Mouse (Mus musculus) hindbrain, embryonic 15.5 days (tissue): ENCODE results near the gene Phykpl. TPM values are rescaled to one million over a fixed set of nuclear protein-coding genes. Genes with fewer than 3 reads are reported as not detected.
A peak's percentile ranks its signal among the peaks of the same experiment; 100 is the strongest.

Experiments used
- ATAC-seq: fragments of 200-750 bp; cut with Nextera tagmentation; 2 replicates; pipeline ENCODE4 v1.8.0; 2017; ENCODE audit warnings: low read depth, moderate number of reproducible peaks, moderate TSS enrichment; ENCODE audit not compliant: low FRiP score
- H3K27ac ChIP-seq: fragments of 300-500 bp; sonication (generic); replicated peaks from 2 replicates; pipeline ENCODE4 v1.5.1; 2015; ENCODE audit warnings: mild to moderate bottlenecking, inconsistent platforms
- H3K27me3 ChIP-seq: fragments of 300-500 bp; sonication (generic); 2 replicates; pipeline ENCODE4 v1.6.1; 2015; ENCODE audit warnings: control low read depth, inconsistent platforms
- H3K36me3 ChIP-seq: fragments of 300-500 bp; sonication (generic); 2 replicates; pipeline ENCODE4 v1.6.1; 2015; ENCODE audit warnings: control low read depth, inconsistent platforms
- H3K4me1 ChIP-seq: fragments of 300-500 bp; sonication (generic); replicated peaks from 2 replicates; pipeline ENCODE4 v1.6.1; 2015; ENCODE audit warnings: control low read depth, inconsistent platforms
- H3K4me2 ChIP-seq: fragments of 300-500 bp; sonication (generic); 2 replicates; pipeline ENCODE4 v1.6.1; 2015; ENCODE audit warnings: moderate library complexity, mild to moderate bottlenecking, inconsistent platforms
- H3K4me3 ChIP-seq: fragments of 300-500 bp; sonication (generic); 2 replicates; pipeline ENCODE4 v1.5.1; 2015; ENCODE audit warnings: mild to moderate bottlenecking, inconsistent platforms
- H3K9ac ChIP-seq: fragments of 300-500 bp; sonication (generic); 2 replicates; pipeline ENCODE4 v1.6.1; 2015; ENCODE audit warnings: inconsistent platforms
- H3K9me3 ChIP-seq: fragments of 300-500 bp; sonication (generic); 2 replicates; pipeline ENCODE4 v1.6.1; 2016; ENCODE audit warnings: control low read depth, inconsistent platforms
- WGBS: fragments of 180-500 bp; shearing (Covaris S2); methylation state at CpG from one replicate; pipeline ENCODE4 v1.1.7; 2015; 5-methylcytosine and 5-hydroxymethylcytosine counted together
- polyA plus RNA-seq: library from polyadenylated mRNA; unstranded; fragments of >200 nt; fragmentation: Nextera tagmentation; extraction: Ambion mirVana; gene quantifications from 2 replicates; pipeline ENCODE4 v1.2.1, GENCODE M21; 2015

Gene Phykpl
- polyA plus RNA-seq, 1 experiment from 2014 or later: 9.7 TPM

DNA sequence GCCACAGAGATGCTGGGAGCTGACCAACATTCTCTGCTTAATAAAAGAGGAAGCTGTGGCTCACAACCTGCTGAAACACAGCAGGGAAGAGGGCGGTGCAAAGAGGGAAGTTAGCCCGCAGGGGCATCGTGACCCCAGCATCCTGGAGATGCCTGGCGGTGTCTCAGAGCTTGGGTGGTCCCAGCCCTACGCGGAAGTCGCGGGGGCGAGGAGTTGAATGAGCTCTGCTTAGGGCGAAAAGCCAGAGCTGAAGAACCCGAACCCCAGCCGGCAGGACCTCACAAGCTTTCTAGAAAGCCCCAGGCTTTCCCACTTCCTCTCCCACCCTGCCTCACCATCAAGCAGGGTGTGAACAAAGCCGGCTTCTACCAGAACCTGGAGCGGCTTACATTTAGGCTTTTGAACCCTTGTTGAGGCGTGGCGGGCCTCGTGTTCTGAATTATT lies 53.4 kb downstream of the Phykpl start:
- H3K9me3 ChIP-seq: no peaks in the 10 kb centered on the region
- no peak overlapping the region for H3K9ac ChIP-seq
- H3K4me1 ChIP-seq: peaks cover 25% of the 10 kb centered on the region
- 5% methylated on average over 17 of the region's 17 CpGs for WGBS
- H3K4me3 ChIP-seq: no peak overlapping the region
- H3K27ac ChIP-seq: no peak overlapping the region
- ATAC-seq: no peak
- no peaks in the 10 kb centered on the region for H3K27me3 ChIP-seq
- H3K4me2 ChIP-seq: no peak overlapping the region
- H3K36me3 ChIP-seq: 0 out of 2 replicates have a peak, but pooled peaks cover 1% of the 10 kb centered on the region

- no peak overlapping the region for H3K27ac ChIP-seq
- ATAC-seq: no peak
These were observed 53.9 kb downstream of the Phykpl start for GRCm38 (mm10) chr11:51638497-51638896.

GRCm38 (mm10) chr11:51640748-51641147 lies 56.2 kb downstream of the Phykpl start:
- WGBS: 87% methylated on average over 7 of the region's 7 CpGs
- ATAC-seq: no peak
- Histone ChIP-seq H3K4me2 (no peak overlapping the region), H3K9me3 (no peaks in the 10 kb centered on the region), H3K27me3 (no peaks in the 10 kb centered on the region), H3K9ac (no peak overlapping the region), H3K4me1 (peaks cover 24% of the 10 kb centered on the region), H3K36me3 (0 out of 2 replicates have a peak, but pooled peaks cover 9% of the 10 kb centered on the region), H3K27ac (no peak overlapping the region), H3K4me3 (no peak overlapping the region)

More at GRCm38 (mm10) chr11:51638497-51638896, 53.9 kb downstream of the Phykpl start:
- Histone ChIP-seq H3K27me3 (no peaks in the 10 kb centered on the region), H3K9ac (no peak overlapping the region), H3K9me3 (no peaks in the 10 kb centered on the region), H3K4me3 (no peak overlapping the region), H3K36me3 (0 out of 2 replicates have a peak, but pooled peaks cover 5% of the 10 kb centered on the region), H3K4me1 (peaks cover 25% of the 10 kb centered on the region), H3K4me2 (no peak overlapping the region)
- WGBS: 74% methylated on average over 5 of the region's 5 CpGs

DNA sequence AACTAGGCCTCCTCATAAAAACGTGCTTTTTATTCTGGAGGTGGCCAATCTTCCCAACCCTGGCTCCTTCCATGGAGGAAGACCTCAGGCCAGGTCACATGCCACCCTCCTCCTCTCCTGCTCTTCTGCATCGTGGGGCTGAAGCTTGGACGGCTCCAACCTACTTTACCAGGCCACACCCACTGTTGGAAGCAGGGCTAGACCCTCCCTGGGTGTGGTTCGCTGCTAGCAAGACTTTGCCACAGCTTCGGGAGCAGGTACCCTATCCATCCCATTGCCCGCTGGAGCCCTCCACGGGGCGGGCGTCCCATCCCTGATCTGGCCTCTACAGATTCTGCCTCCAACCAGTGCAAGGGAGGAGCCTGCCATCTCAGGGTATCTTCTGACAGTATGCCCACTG lies 58.6 kb downstream of the Phykpl start:
- Histone ChIP-seq H3K4me2 (no peak overlapping the region), H3K9ac (no peak overlapping the region), H3K9me3 (no peaks in the 10 kb centered on the region), H3K36me3 (0 out of 2 replicates have a peak, but pooled peaks cover 9% of the 10 kb centered on the region), H3K27me3 (no peaks in the 10 kb centered on the region), H3K4me3 (no peak overlapping the region), H3K27ac (0 out of 2 replicates have a peak overlapping the region, but pooled peaks have one; percentile 0), H3K4me1 (peaks cover 19% of the 10 kb centered on the region; the same call in 1 of the 2 replicates)
- ATAC-seq: no peak
- 76% methylated on average over 9 of the region's 9 CpGs for WGBS

GRCm38 (mm10) chr11:51643761-51644160 lies 59.2 kb downstream of the Phykpl start:
- Histone ChIP-seq H3K4me1 (peaks cover 25% of the 10 kb centered on the region; the same call in 1 of the 2 replicates), H3K9me3 (no peaks in the 10 kb centered on the region), H3K27me3 (no peaks in the 10 kb centered on the region), H3K4me3 (no peak overlapping the region), H3K27ac (0 out of 2 replicates have a peak overlapping the region, but pooled peaks have one; percentile 0), H3K9ac (no peak overlapping the region), H3K36me3 (0 out of 2 replicates have a peak, but pooled peaks cover 9% of the 10 kb centered on the region), H3K4me2 (0 out of 2 replicates have a peak overlapping the region, but pooled peaks have one; percentile 9)
- no peak for ATAC-seq
- WGBS: 51% methylated on average over 15 of the region's 15 CpGs

GRCm38 (mm10) chr11:51644217-51644616 lies 59.7 kb downstream of the Phykpl start:
- H3K4me3 ChIP-seq: no peak overlapping the region
- peaks cover 29% of the 10 kb centered on the region for H3K4me1 ChIP-seq
- WGBS: 70% methylated on average over 16 of the region's 16 CpGs
- no peaks in the 10 kb centered on the region for H3K9me3 ChIP-seq
- no peak for ATAC-seq
- H3K9ac ChIP-seq: no peak overlapping the region
- no peak overlapping the region for H3K4me2 ChIP-seq
- 0 out of 2 replicates have a peak, but pooled peaks cover 9% of the 10 kb centered on the region for H3K36me3 ChIP-seq
- no peaks in the 10 kb centered on the region for H3K27me3 ChIP-seq
- no peak overlapping the region; the same call in 1 of the 2 replicates for H3K27ac ChIP-seq

DNA sequence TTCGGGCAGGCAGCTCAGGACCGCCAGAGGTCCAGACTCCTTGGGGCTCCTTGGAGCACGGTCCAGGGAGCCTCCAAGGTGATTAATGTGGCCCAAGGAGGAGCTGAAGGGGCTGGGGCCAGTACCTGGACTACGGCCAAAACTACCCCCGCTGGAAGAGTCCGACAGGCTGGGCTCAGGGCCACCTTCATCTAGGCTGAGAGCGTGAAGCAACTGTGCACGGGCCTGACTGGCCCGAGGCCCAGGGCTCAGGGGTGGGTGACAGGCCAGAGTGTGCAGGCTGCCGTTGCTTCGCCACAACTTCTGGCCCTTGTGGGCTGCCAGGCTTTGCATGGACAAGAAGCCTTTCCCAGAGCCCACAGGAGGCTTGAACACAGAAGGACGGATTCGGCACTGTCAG lies 60.7 kb downstream of the Phykpl start:
- Histone ChIP-seq H3K4me1 (peaks cover 40% of the 10 kb centered on the region), H3K27ac (no peak overlapping the region), H3K36me3 (0 out of 2 replicates have a peak, but pooled peaks cover 9% of the 10 kb centered on the region), H3K9me3 (no peaks in the 10 kb centered on the region), H3K4me3 (no peak overlapping the region), H3K9ac (no peak overlapping the region), H3K27me3 (no peaks in the 10 kb centered on the region), H3K4me2 (no peak overlapping the region)
- ATAC-seq: no peak; the same call in 1 of the 2 replicates
- 71% methylated on average over 13 of the region's 13 CpGs for WGBS

- no peaks in the 10 kb centered on the region for H3K27me3 ChIP-seq
- no peak overlapping the region for H3K4me3 ChIP-seq
- H3K9ac ChIP-seq: no peak overlapping the region
- H3K27ac ChIP-seq: no peak overlapping the region
- H3K4me2 ChIP-seq: no peak overlapping the region
- no peaks in the 10 kb centered on the region for H3K9me3 ChIP-seq
- 0 out of 2 replicates have a peak, but pooled peaks cover 9% of the 10 kb centered on the region for H3K36me3 ChIP-seq
- no peak for ATAC-seq
- H3K4me1 ChIP-seq: peaks cover 42% of the 10 kb centered on the region
- 84% methylated on average over 7 of the region's 7 CpGs for WGBS
These were observed 61.7 kb downstream of the Phykpl start for GRCm38 (mm10) chr11:51646245-51646644.

- H3K9me3 ChIP-seq: no peaks in the 10 kb centered on the region
- H3K27ac ChIP-seq: peak overlapping the region; percentile 7
- ATAC-seq: no peak
- H3K9ac ChIP-seq: no peak overlapping the region
- H3K36me3 ChIP-seq: 0 out of 2 replicates have a peak, but pooled peaks cover 9% of the 10 kb centered on the region
- peaks cover 3% of the 10 kb centered on the region; the same call in 1 of the 2 replicates for H3K27me3 ChIP-seq
- WGBS: 69% methylated on average over 15 of the region's 15 CpGs
- peaks cover 42% of the 10 kb centered on the region for H3K4me1 ChIP-seq
- H3K4me3 ChIP-seq: no peak overlapping the region
- H3K4me2 ChIP-seq: 0 out of 2 replicates have a peak overlapping the region, but pooled peaks have one; percentile 6
These were observed 62.5 kb downstream of the Phykpl start for GRCm38 (mm10) chr11:51646751-51647667.

- H3K9ac ChIP-seq: no peak overlapping the region
- no peak for ATAC-seq
- H3K4me3 ChIP-seq: no peak overlapping the region
- peaks cover 42% of the 10 kb centered on the region for H3K4me1 ChIP-seq
- WGBS: 4% methylated on average over 3 of the region's 3 CpGs
- peaks cover 7% of the 10 kb centered on the region; the same call in 1 of the 2 replicates for H3K27me3 ChIP-seq
- H3K9me3 ChIP-seq: no peaks in the 10 kb centered on the region
- H3K4me2 ChIP-seq: peak overlapping the region; percentile 97
- 0 out of 2 replicates have a peak, but pooled peaks cover 3% of the 10 kb centered on the region for H3K36me3 ChIP-seq
- no peak overlapping the region for H3K27ac ChIP-seq
These were observed 64.0 kb downstream of the Phykpl start for GRCm38 (mm10) chr11:51648566-51648965.

GRCm38 (mm10) chr11:51649111-51649888 lies 64.7 kb downstream of the Phykpl start:
- H3K4me3 ChIP-seq: peak overlapping the region; percentile 66
- peaks cover 36% of the 10 kb centered on the region for H3K4me1 ChIP-seq

More at GRCm38 (mm10) chr11:51649111-51649888, 64.7 kb downstream of the Phykpl start:
- H3K36me3 ChIP-seq: 0 out of 2 replicates have a peak, but pooled peaks cover 2% of the 10 kb centered on the region
- peak overlapping the region; percentile 72 for H3K9ac ChIP-seq
- WGBS: 23% methylated on average over 11 of the region's 11 CpGs
- peak overlapping the region; percentile 97 for H3K4me2 ChIP-seq
- no peak for ATAC-seq
- peaks cover 7% of the 10 kb centered on the region; the same call in 1 of the 2 replicates for H3K27me3 ChIP-seq
- no peak overlapping the region for H3K27ac ChIP-seq
- no peaks in the 10 kb centered on the region for H3K9me3 ChIP-seq
